ENCODE assay signal across 7 mouse cellular contexts in genomic region chr4:102049368-102049767, GRCm38 (mm10). TPM values are rescaled to one million over a fixed set of nuclear protein-coding genes. Genes with fewer than 3 reads are reported as not detected.
DNase-seq lines count a peak whose midpoint lies in the region; ATAC-seq and TF ChIP-seq lines count a peak whose summit lies in the region.
"Not testable (repeated sequence)": the region's sequence is repeated elsewhere in the genome, so short reads cannot be mapped to it uniquely, and the experiment has no call there.

No protein-coding gene starts in this region.

- not testable (repeated sequence) for H3K9ac ChIP-seq in forebrain, embryonic 12.5 days; heart, embryonic 12.5 days; intestine, embryonic 16.5 days (ENCODE audit: low read depth, low read length); liver, embryonic 12.5 days; midbrain, postnatal 0 days (replicated peaks; ENCODE audit: low read length, poor library complexity, severe bottlenecking)

- 89% methylated on average over 14 of the region's 14 CpGs for WGBS in forebrain, embryonic 12.5 days
- WGBS in heart, embryonic 12.5 days: 90% methylated on average over 14 of the region's 14 CpGs
- WGBS in intestine, embryonic 16.5 days: 97% methylated on average over 14 of the region's 14 CpGs
- 87% methylated on average over 14 of the region's 14 CpGs for WGBS in liver, embryonic 12.5 days (ENCODE audit: insufficient replicate concordance)
- 95% methylated on average over 14 of the region's 14 CpGs for WGBS in midbrain, postnatal 0 days

- H3K4me3 ChIP-seq in forebrain, embryonic 12.5 days (replicated peaks); heart, embryonic 12.5 days; intestine, embryonic 16.5 days (ENCODE audit: low read length); liver, embryonic 12.5 days; midbrain, postnatal 0 days (ENCODE audit: low read depth, low read length): not testable (repeated sequence)

- H3K36me3 ChIP-seq in forebrain, embryonic 12.5 days (replicated peaks); heart, embryonic 12.5 days; intestine, embryonic 16.5 days (ENCODE audit: control insufficient read depth, insufficient read depth, low read length); liver, embryonic 12.5 days; midbrain, postnatal 0 days (ENCODE audit: insufficient read depth, low read length): not testable (repeated sequence)

- not testable (repeated sequence) for H3K4me1 ChIP-seq in forebrain, embryonic 12.5 days; heart, embryonic 12.5 days (replicated peaks); intestine, embryonic 16.5 days (ENCODE audit: control insufficient read depth, insufficient read depth, low read length); liver, embryonic 12.5 days; midbrain, postnatal 0 days (ENCODE audit: insufficient read depth, low read length)

- not testable (repeated sequence) for H3K4me2 ChIP-seq in forebrain, embryonic 12.5 days; heart, embryonic 12.5 days; intestine, embryonic 16.5 days (ENCODE audit: low read depth, low read length); liver, embryonic 12.5 days; midbrain, postnatal 0 days (ENCODE audit: low read depth, low read length, poor library complexity, severe bottlenecking)

- H3K27ac ChIP-seq in forebrain, embryonic 12.5 days; heart, embryonic 12.5 days (ENCODE audit: poor library complexity, severe bottlenecking); intestine, embryonic 16.5 days (ENCODE audit: low read length); liver, embryonic 12.5 days; midbrain, postnatal 0 days (ENCODE audit: low read depth, low read length): not testable (repeated sequence)

- DNase-seq in midbrain, postnatal 0 days (ENCODE audit: low spot score): not testable (repeated sequence)

- H3K9me3 ChIP-seq in forebrain, embryonic 12.5 days; heart, embryonic 12.5 days (replicated peaks); intestine, embryonic 16.5 days (ENCODE audit: control insufficient read depth, low read length); liver, embryonic 12.5 days (replicated peaks); midbrain, postnatal 0 days (ENCODE audit: low read length): not testable (repeated sequence)

- ATAC-seq in cerebellum, adult (ENCODE audit: insufficient number of reproducible peaks, low FRiP score, low TSS enrichment): peak; percentile 91
- peak; percentile 69; the same call in 1 of the 2 replicates for ATAC-seq in forebrain, embryonic 12.5 days (ENCODE audit: low FRiP score)
- ATAC-seq in heart, embryonic 12.5 days (ENCODE audit: insufficient number of reproducible peaks, low FRiP score): 0 out of 2 replicates have a peak, but pooled peaks have one; percentile 52
- 0 out of 2 replicates have a peak, but pooled peaks have one; percentile 53 for ATAC-seq in intestine, embryonic 16.5 days
- peak; percentile 77; the same call in 1 of the 2 replicates for ATAC-seq in liver, embryonic 12.5 days
- ATAC-seq in megakaryocyte, adult 5-6 weeks (ENCODE audit: poor library complexity, severe bottlenecking): peak; percentile 99
- ATAC-seq in midbrain, postnatal 0 days (ENCODE audit: low FRiP score): 0 out of 2 replicates have a peak, but pooled peaks have one; percentile 76

- not testable (repeated sequence) for H3K27me3 ChIP-seq in forebrain, embryonic 12.5 days; heart, embryonic 12.5 days (replicated peaks); intestine, embryonic 16.5 days (replicated peaks; ENCODE audit: control insufficient read depth, insufficient read depth, low read length); liver, embryonic 12.5 days (replicated peaks); midbrain, postnatal 0 days (ENCODE audit: insufficient read depth, low read length)

- TF ChIP-seq CTCF in midbrain, postnatal 0 days (IDR thresholded peaks at IDR 0.05): not testable (repeated sequence)

RNA-seq across cellular contexts. Expression of gene Pde4b, which starts 38.0 kb away (rescaled TPM):
- polyA plus RNA-seq in forebrain, embryonic 12.5 days (2016; fragmentation: Nextera tagmentation; extraction: Ambion mirVana): 7.5 and 10.0 TPM in 2 replicates
- polyA plus RNA-seq in heart, embryonic 12.5 days (2016; fragmentation: Nextera tagmentation; extraction: Ambion mirVana): 22.5 and 24.1 TPM in 2 replicates
- 11.0 and 12.1 TPM in 2 replicates for polyA plus RNA-seq in intestine, embryonic 16.5 days (2015; fragmentation: Nextera tagmentation; extraction: Ambion mirVana)
- 4.2 TPM in 2 replicates for polyA plus RNA-seq in liver, embryonic 12.5 days (2016; fragmentation: Nextera tagmentation; extraction: Ambion mirVana)
- total RNA-seq in megakaryocyte, adult 5-6 weeks (2015): 17.1 and 18.1 TPM in 2 replicates
- total RNA-seq in megakaryocyte, adult 5-6 weeks (2017): 16.7 and 20.0 TPM in 2 replicates
- total RNA-seq in midbrain, postnatal 0 days (2014; rRNA removed): 90.1 and 98.3 TPM in 2 replicates
- 65.5 and 70.0 TPM in 2 replicates for polyA plus RNA-seq in midbrain, postnatal 0 days (2015; fragmentation: Nextera tagmentation; extraction: Ambion mirVana)
